Mouse (Mus musculus): ENCODE measurements around the gene Ctxn1. TPM values are rescaled to one million over a fixed set of nuclear protein-coding genes. Genes with fewer than 3 reads are reported as not detected.

Ctxn1 gene
- polyA plus RNA-seq, 1 experiment from 2014 or later: 63.9 TPM

Other genes starting within 250 kb of the Ctxn1 start
- gene Cd209f, start 153.4 kb downstream of the Ctxn1 start, polyA plus RNA-seq (2015; fragmentation: Nextera tagmentation; extraction: Ambion mirVana): not detected in 2 replicates
- gene Cd209g, start 125.2 kb downstream of the Ctxn1 start, polyA plus RNA-seq (2015; fragmentation: Nextera tagmentation; extraction: Ambion mirVana): not detected in 2 replicates
- 18.9 and 19.3 TPM in 2 replicates for gene Evi5l, start 92.7 kb downstream of the Ctxn1 start, polyA plus RNA-seq (2015; fragmentation: Nextera tagmentation; extraction: Ambion mirVana)
- gene Prr36, start 41.8 kb downstream of the Ctxn1 start, polyA plus RNA-seq (2015; fragmentation: Nextera tagmentation; extraction: Ambion mirVana): 3.9 and 4.3 TPM in 2 replicates
- gene Lrrc8e, start 32.4 kb downstream of the Ctxn1 start, polyA plus RNA-seq (2015; fragmentation: Nextera tagmentation; extraction: Ambion mirVana): 2.2 and 2.8 TPM in 2 replicates
- 24.1 and 25.3 TPM in 2 replicates for gene Map2k7, start 20.5 kb downstream of the Ctxn1 start, polyA plus RNA-seq (2015; fragmentation: Nextera tagmentation; extraction: Ambion mirVana)
- gene Gm49320, start 20.4 kb downstream of the Ctxn1 start, polyA plus RNA-seq (2015; fragmentation: Nextera tagmentation; extraction: Ambion mirVana): 0.34 and 0.87 TPM in 2 replicates
- 2.3 and 3.0 TPM in 2 replicates for gene Tgfbr3l, start 11.1 kb downstream of the Ctxn1 start, polyA plus RNA-seq (2015; fragmentation: Nextera tagmentation; extraction: Ambion mirVana)
- 46.0 and 46.2 TPM in 2 replicates for gene Snapc2, start 6.2 kb downstream of the Ctxn1 start, polyA plus RNA-seq (2015; fragmentation: Nextera tagmentation; extraction: Ambion mirVana)
- 65.8 and 69.7 TPM in 2 replicates for gene Timm44, start 16.6 kb upstream of the Ctxn1 start, polyA plus RNA-seq (2015; fragmentation: Nextera tagmentation; extraction: Ambion mirVana)
- 88.5 and 103 TPM in 2 replicates for gene Ccl25, start 65.9 kb upstream of the Ctxn1 start, polyA plus RNA-seq (2015; fragmentation: Nextera tagmentation; extraction: Ambion mirVana)
- gene Elavl1, start 66.1 kb upstream of the Ctxn1 start, polyA plus RNA-seq (2015; fragmentation: Nextera tagmentation; extraction: Ambion mirVana): 201 and 230 TPM in 2 replicates
- 18.3 and 19.2 TPM in 2 replicates for gene Cers4, start 233.8 kb upstream of the Ctxn1 start, polyA plus RNA-seq (2015; fragmentation: Nextera tagmentation; extraction: Ambion mirVana)